Mouse (Mus musculus): ENCODE results near the gene Pnldc1. TPM values are rescaled to one million over a fixed set of nuclear protein-coding genes. Genes with fewer than 3 reads are reported as not detected.
"Not testable (repeated sequence)": the region's sequence is repeated elsewhere in the genome, so short reads cannot be mapped to it uniquely, and the experiment has no call there.

The Pnldc1 gene
- polyA plus RNA-seq, 1 experiment from 2014 or later = 3.8 TPM

- peaks cover 16% of the 10 kb centered on the region for H3K36me3 ChIP-seq
- 50% methylated on average over 1 of the region's 1 CpGs for WGBS
- no peaks in the 10 kb centered on the region for H3K27me3 ChIP-seq
- no peak overlapping the region for H3K4me2 ChIP-seq (replicated peaks)
- H3K27ac ChIP-seq (replicated peaks) = no peak overlapping the region
- no peak overlapping the region for H3K9ac ChIP-seq
- H3K9me3 ChIP-seq (replicated peaks) = no peaks in the 10 kb centered on the region
- peaks cover 7% of the 10 kb centered on the region; the same call in 1 of the 2 replicates for H3K4me1 ChIP-seq
- no peak overlapping the region for H3K4me3 ChIP-seq (replicated peaks)
- no peak for ATAC-seq (ENCODE audit: insufficient number of reproducible peaks, low FRiP score, low TSS enrichment, low read depth)
Observed at GRCm38 (mm10) chr17:12904349-12904748, 5.7 kb downstream of the Pnldc1 start.

GRCm38 (mm10) chr17:12903372-12904333 is 6.4 kb downstream of the Pnldc1 start:
- 27% methylated on average over 11 of the region's 12 CpGs for WGBS
- Histone ChIP-seq H3K9ac (no peak overlapping the region), H3K9me3 (replicated peaks) (no peaks in the 10 kb centered on the region), H3K27ac (replicated peaks) (peak overlapping the region; percentile 63), H3K36me3 (peaks cover 16% of the 10 kb centered on the region), H3K4me3 (replicated peaks) (no peak overlapping the region), H3K4me2 (replicated peaks) (no peak overlapping the region), H3K4me1 (peaks cover 7% of the 10 kb centered on the region; the same call in 1 of the 2 replicates), H3K27me3 (no peaks in the 10 kb centered on the region)
- ATAC-seq (ENCODE audit: insufficient number of reproducible peaks, low FRiP score, low TSS enrichment, low read depth) = no peak

GRCm38 (mm10) chr17:12902291-12902690 is 7.7 kb downstream of the Pnldc1 start:
- Histone ChIP-seq H3K9me3 (replicated peaks) (no peaks in the 10 kb centered on the region), H3K4me1 (peaks cover 7% of the 10 kb centered on the region; the same call in 1 of the 2 replicates), H3K36me3 (peaks cover 16% of the 10 kb centered on the region), H3K27ac (replicated peaks) (no peak overlapping the region), H3K4me2 (replicated peaks) (no peak overlapping the region), H3K9ac (no peak overlapping the region), H3K27me3 (no peaks in the 10 kb centered on the region), H3K4me3 (replicated peaks) (no peak overlapping the region)
- WGBS = 91% methylated on average over 6 of the region's 6 CpGs
- ATAC-seq (ENCODE audit: insufficient number of reproducible peaks, low FRiP score, low TSS enrichment, low read depth) = no peak

- WGBS = 24% methylated on average over 2 of the region's 2 CpGs
- H3K27ac ChIP-seq (replicated peaks); H3K4me2 ChIP-seq (replicated peaks); H3K4me3 ChIP-seq (replicated peaks); H3K36me3 ChIP-seq; H3K9ac ChIP-seq; H3K9me3 ChIP-seq (replicated peaks); ATAC-seq (ENCODE audit: insufficient number of reproducible peaks, low FRiP score, low TSS enrichment, low read depth); H3K4me1 ChIP-seq; H3K27me3 ChIP-seq: not testable (repeated sequence)
Observed at GRCm38 (mm10) chr17:12898607-12899006, 11.4 kb downstream of the Pnldc1 start.

GRCm38 (mm10) chr17:12897674-12898073 is 12.4 kb downstream of the Pnldc1 start:
- H3K36me3 ChIP-seq = peaks cover 5% of the 10 kb centered on the region; the same call in 1 of the 2 replicates
- no peak overlapping the region for H3K9ac ChIP-seq
- ATAC-seq (ENCODE audit: insufficient number of reproducible peaks, low FRiP score, low TSS enrichment, low read depth) = no peak
- no peak overlapping the region for H3K27ac ChIP-seq (replicated peaks)
- no peak overlapping the region for H3K4me2 ChIP-seq (replicated peaks)
- no peaks in the 10 kb centered on the region for H3K4me1 ChIP-seq
- H3K27me3 ChIP-seq = no peaks in the 10 kb centered on the region
- WGBS = 86% methylated on average over 5 of the region's 5 CpGs
- no peaks in the 10 kb centered on the region for H3K9me3 ChIP-seq (replicated peaks)
- H3K4me3 ChIP-seq (replicated peaks) = no peak overlapping the region

- Histone ChIP-seq H3K27me3 (no peaks in the 10 kb centered on the region), H3K27ac (replicated peaks) (no peak overlapping the region), H3K9ac (no peak overlapping the region), H3K4me2 (replicated peaks) (no peak overlapping the region), H3K9me3 (replicated peaks) (no peaks in the 10 kb centered on the region), H3K36me3 (0 out of 2 replicates have a peak, but pooled peaks cover 2% of the 10 kb centered on the region), H3K4me3 (replicated peaks) (no peak overlapping the region), H3K4me1 (peaks cover 4% of the 10 kb centered on the region)
- ATAC-seq (ENCODE audit: insufficient number of reproducible peaks, low FRiP score, low TSS enrichment, low read depth) = no peak
- 93% methylated on average over 9 of the region's 9 CpGs for WGBS
Observed at GRCm38 (mm10) chr17:12892033-12892432, 18.0 kb downstream of the Pnldc1 start.

- H3K9ac ChIP-seq = no peak overlapping the region
- H3K4me2 ChIP-seq (replicated peaks) = no peak overlapping the region
- no peak overlapping the region for H3K27ac ChIP-seq (replicated peaks)
- H3K36me3 ChIP-seq = 0 out of 2 replicates have a peak, but pooled peaks cover 2% of the 10 kb centered on the region
- WGBS = 78% methylated on average over 4 of the region's 4 CpGs
- H3K9me3 ChIP-seq (replicated peaks) = no peaks in the 10 kb centered on the region
- no peak overlapping the region for H3K4me3 ChIP-seq (replicated peaks)
- peaks cover 10% of the 10 kb centered on the region for H3K4me1 ChIP-seq
- ATAC-seq (ENCODE audit: insufficient number of reproducible peaks, low FRiP score, low TSS enrichment, low read depth) = no peak
- no peaks in the 10 kb centered on the region for H3K27me3 ChIP-seq
Observed at GRCm38 (mm10) chr17:12891054-12891453, 19.0 kb downstream of the Pnldc1 start.

- WGBS = 66% methylated on average over 15 of the region's 15 CpGs
- no peaks in the 10 kb centered on the region for H3K9me3 ChIP-seq (replicated peaks)
- H3K27ac ChIP-seq (replicated peaks) = no peak overlapping the region
- peaks cover 10% of the 10 kb centered on the region for H3K4me1 ChIP-seq
- no peak overlapping the region for H3K4me3 ChIP-seq (replicated peaks)
- 0 out of 2 replicates have a peak, but pooled peaks cover 2% of the 10 kb centered on the region for H3K36me3 ChIP-seq
- H3K9ac ChIP-seq = no peak overlapping the region
- no peak for ATAC-seq (ENCODE audit: insufficient number of reproducible peaks, low FRiP score, low TSS enrichment, low read depth)
- H3K27me3 ChIP-seq = no peaks in the 10 kb centered on the region
- no peak overlapping the region for H3K4me2 ChIP-seq (replicated peaks)
Observed at GRCm38 (mm10) chr17:12887021-12887775, 22.8 kb downstream of the Pnldc1 start.

- Histone ChIP-seq H3K4me2 (replicated peaks) (no peak overlapping the region), H3K9ac (no peak overlapping the region), H3K4me1 (peaks cover 10% of the 10 kb centered on the region), H3K27me3 (no peaks in the 10 kb centered on the region), H3K36me3 (0 out of 2 replicates have a peak, but pooled peaks cover 2% of the 10 kb centered on the region), H3K27ac (replicated peaks) (no peak overlapping the region), H3K4me3 (replicated peaks) (no peak overlapping the region), H3K9me3 (replicated peaks) (no peaks in the 10 kb centered on the region)
- 36% methylated on average over 6 of the region's 6 CpGs for WGBS
- ATAC-seq (ENCODE audit: insufficient number of reproducible peaks, low FRiP score, low TSS enrichment, low read depth) = no peak
Observed at GRCm38 (mm10) chr17:12886620-12887019, 23.4 kb downstream of the Pnldc1 start.

- H3K9ac ChIP-seq = no peak overlapping the region
- H3K36me3 ChIP-seq = no peaks in the 10 kb centered on the region
- WGBS = 82% methylated on average over 1 of the region's 1 CpGs
- H3K4me2 ChIP-seq (replicated peaks) = no peak overlapping the region
- no peaks in the 10 kb centered on the region for H3K27me3 ChIP-seq
- no peak overlapping the region for H3K4me3 ChIP-seq (replicated peaks)
- H3K27ac ChIP-seq (replicated peaks) = no peak overlapping the region
- no peaks in the 10 kb centered on the region for H3K9me3 ChIP-seq (replicated peaks)
- no peak for ATAC-seq (ENCODE audit: insufficient number of reproducible peaks, low FRiP score, low TSS enrichment, low read depth)
- 0 out of 2 replicates have a peak, but pooled peaks cover 8% of the 10 kb centered on the region for H3K4me1 ChIP-seq
Observed at GRCm38 (mm10) chr17:12881216-12881615, 28.8 kb downstream of the Pnldc1 start.

GRCm38 (mm10) chr17:12880178-12880577 is 29.9 kb downstream of the Pnldc1 start:
- WGBS = 1% methylated on average over 14 of the region's 14 CpGs
- Histone ChIP-seq H3K4me1 (peaks cover 11% of the 10 kb centered on the region; the same call in 1 of the 2 replicates), H3K9me3 (replicated peaks) (no peaks in the 10 kb centered on the region), H3K36me3 (no peaks in the 10 kb centered on the region), H3K4me3 (replicated peaks) (0 out of 2 replicates have a peak overlapping the region, but pooled peaks have one; percentile 3), H3K27me3 (no peaks in the 10 kb centered on the region), H3K4me2 (replicated peaks) (peak overlapping the region; percentile 36), H3K9ac (no peak overlapping the region), H3K27ac (replicated peaks) (no peak overlapping the region)
- ATAC-seq (ENCODE audit: insufficient number of reproducible peaks, low FRiP score, low TSS enrichment, low read depth) = 0 out of 2 replicates have a peak, but pooled peaks have one; percentile 44

All from embryonic facial prominence, embryonic 15.5 days (tissue).